Mouse (Mus musculus): ENCODE measurements around the gene Zfp963. TPM values are rescaled to one million over a fixed set of nuclear protein-coding genes. Genes with fewer than 3 reads are reported as not detected.
A peak's percentile ranks its signal among the peaks of the same experiment; 100 is the strongest.

Gene Zfp963
- 9.6 and 10.6 TPM in 2 replicates for polyA plus RNA-seq (2014; fragmentation: Nextera tagmentation; extraction: Ambion mirVana)

- no peaks in the 10 kb centered on the region for H3K9me3 ChIP-seq (ENCODE audit: control insufficient read depth, low read length)
- no peaks in the 10 kb centered on the region; the same call in 1 of the 2 replicates for H3K36me3 ChIP-seq (ENCODE audit: control insufficient read depth, insufficient read depth, low read length)
- DNase-seq, result peak; percentile 97
- H3K27ac ChIP-seq (replicated peaks; ENCODE audit: low read depth, low read length), result peak within 1 kb of the TSS; percentile 97
- WGBS, result 3% methylated on average over 48 of the region's 48 CpGs
- peaks cover 9% of the 10 kb centered on the region; the same call in 1 of the 2 replicates for H3K4me1 ChIP-seq (ENCODE audit: control insufficient read depth, insufficient read depth, low read length)
- peak; percentile 99 for ATAC-seq (ENCODE audit: low FRiP score, low TSS enrichment)
- H3K27me3 ChIP-seq (ENCODE audit: control insufficient read depth, insufficient read depth, low read length), result no peaks in the 10 kb centered on the region
- H3K4me3 ChIP-seq (replicated peaks; ENCODE audit: low read depth, low read length), result peak within 1 kb of the TSS; percentile 52
- peak within 1 kb of the TSS; percentile 72 for H3K9ac ChIP-seq (replicated peaks; ENCODE audit: low read length)
- peak within 1 kb of the TSS; percentile 57 for H3K4me2 ChIP-seq (ENCODE audit: low read length)
Observed at GRCm38 (mm10) chr8:69749544-69750454, at the start of gene Zfp963. TSS of gene Zfp963 (minus strand) at chr8:69749970.

- Histone ChIP-seq H3K4me1 (ENCODE audit: control insufficient read depth, insufficient read depth, low read length) (no peaks in the 10 kb centered on the region), H3K4me3 (replicated peaks; ENCODE audit: low read depth, low read length) (no peak overlapping the region), H3K36me3 (ENCODE audit: control insufficient read depth, insufficient read depth, low read length) (peaks cover 99% of the 10 kb centered on the region), H3K9ac (replicated peaks; ENCODE audit: low read length) (no peak overlapping the region), H3K27ac (replicated peaks; ENCODE audit: low read depth, low read length) (no peak overlapping the region), H3K4me2 (ENCODE audit: low read length) (no peak overlapping the region), H3K27me3 (ENCODE audit: control insufficient read depth, insufficient read depth, low read length) (no peaks in the 10 kb centered on the region), H3K9me3 (ENCODE audit: control insufficient read depth, low read length) (no peaks in the 10 kb centered on the region)
- ATAC-seq (ENCODE audit: low FRiP score, low TSS enrichment) (no peak), DNase-seq (no peak)
- WGBS, result 96% methylated on average over 8 of the region's 8 CpGs
Observed at GRCm38 (mm10) chr8:69799261-69799660, 49.5 kb upstream of the Zfp963 start.

- Histone ChIP-seq H3K27me3 (ENCODE audit: control insufficient read depth, insufficient read depth, low read length) (no peaks in the 10 kb centered on the region), H3K4me2 (ENCODE audit: low read length) (no peak overlapping the region), H3K9me3 (ENCODE audit: control insufficient read depth, low read length) (no peaks in the 10 kb centered on the region), H3K9ac (replicated peaks; ENCODE audit: low read length) (no peak overlapping the region), H3K4me3 (replicated peaks; ENCODE audit: low read depth, low read length) (no peak overlapping the region), H3K27ac (replicated peaks; ENCODE audit: low read depth, low read length) (no peak overlapping the region), H3K36me3 (ENCODE audit: control insufficient read depth, insufficient read depth, low read length) (peaks cover 94% of the 10 kb centered on the region), H3K4me1 (ENCODE audit: control insufficient read depth, insufficient read depth, low read length) (peaks cover 3% of the 10 kb centered on the region; the same call in 1 of the 2 replicates)
- no peak for ATAC-seq (ENCODE audit: low FRiP score, low TSS enrichment)
- no peak for DNase-seq
- 93% methylated on average over 10 of the region's 10 CpGs for WGBS
Observed at GRCm38 (mm10) chr8:69797661-69798060, 47.9 kb upstream of the Zfp963 start.

GRCm38 (mm10) chr8:69796721-69797345, 47.1 kb upstream of the Zfp963 start:
- Histone ChIP-seq H3K9ac (replicated peaks; ENCODE audit: low read length) (no peak overlapping the region), H3K27ac (replicated peaks; ENCODE audit: low read depth, low read length) (no peak overlapping the region), H3K27me3 (ENCODE audit: control insufficient read depth, insufficient read depth, low read length) (no peaks in the 10 kb centered on the region), H3K9me3 (ENCODE audit: control insufficient read depth, low read length) (no peaks in the 10 kb centered on the region), H3K4me1 (ENCODE audit: control insufficient read depth, insufficient read depth, low read length) (peaks cover 12% of the 10 kb centered on the region), H3K4me3 (replicated peaks; ENCODE audit: low read depth, low read length) (no peak overlapping the region), H3K4me2 (ENCODE audit: low read length) (no peak overlapping the region), H3K36me3 (ENCODE audit: control insufficient read depth, insufficient read depth, low read length) (peaks cover 86% of the 10 kb centered on the region)
- DNase-seq, result no peak
- 95% methylated on average over 16 of the region's 16 CpGs for WGBS
- ATAC-seq (ENCODE audit: low FRiP score, low TSS enrichment), result no peak

- WGBS, result 95% methylated on average over 6 of the region's 6 CpGs
Observed at GRCm38 (mm10) chr8:69794901-69795300, 45.1 kb upstream of the Zfp963 start.

GRCm38 (mm10) chr8:69794096-69794495, 44.3 kb upstream of the Zfp963 start:
- Histone ChIP-seq H3K36me3 (ENCODE audit: control insufficient read depth, insufficient read depth, low read length) (peaks cover 59% of the 10 kb centered on the region), H3K9ac (replicated peaks; ENCODE audit: low read length) (no peak overlapping the region)
- 96% methylated on average over 3 of the region's 3 CpGs for WGBS

More at GRCm38 (mm10) chr8:69794901-69795300, 45.1 kb upstream of the Zfp963 start:
- no peak overlapping the region for H3K4me3 ChIP-seq (replicated peaks; ENCODE audit: low read depth, low read length)
- no peak overlapping the region for H3K9ac ChIP-seq (replicated peaks; ENCODE audit: low read length)
- no peaks in the 10 kb centered on the region for H3K27me3 ChIP-seq (ENCODE audit: control insufficient read depth, insufficient read depth, low read length)
- peaks cover 67% of the 10 kb centered on the region for H3K36me3 ChIP-seq (ENCODE audit: control insufficient read depth, insufficient read depth, low read length)
- no peaks in the 10 kb centered on the region for H3K9me3 ChIP-seq (ENCODE audit: control insufficient read depth, low read length)
- ATAC-seq (ENCODE audit: low FRiP score, low TSS enrichment), result no peak
- no peak overlapping the region for H3K4me2 ChIP-seq (ENCODE audit: low read length)
- no peak overlapping the region for H3K27ac ChIP-seq (replicated peaks; ENCODE audit: low read depth, low read length)
- DNase-seq, result no peak
- peaks cover 13% of the 10 kb centered on the region for H3K4me1 ChIP-seq (ENCODE audit: control insufficient read depth, insufficient read depth, low read length)

GRCm38 (mm10) chr8:69793666-69794065, 43.9 kb upstream of the Zfp963 start:
- H3K9ac ChIP-seq (replicated peaks; ENCODE audit: low read length), result no peak overlapping the region
- peaks cover 55% of the 10 kb centered on the region for H3K36me3 ChIP-seq (ENCODE audit: control insufficient read depth, insufficient read depth, low read length)
- no peak for DNase-seq
- H3K4me1 ChIP-seq (ENCODE audit: control insufficient read depth, insufficient read depth, low read length), result peaks cover 13% of the 10 kb centered on the region
- no peaks in the 10 kb centered on the region for H3K9me3 ChIP-seq (ENCODE audit: control insufficient read depth, low read length)
- 94% methylated on average over 4 of the region's 4 CpGs for WGBS
- no peak overlapping the region for H3K4me3 ChIP-seq (replicated peaks; ENCODE audit: low read depth, low read length)
- H3K27me3 ChIP-seq (ENCODE audit: control insufficient read depth, insufficient read depth, low read length), result no peaks in the 10 kb centered on the region
- ATAC-seq (ENCODE audit: low FRiP score, low TSS enrichment), result no peak
- no peak overlapping the region for H3K27ac ChIP-seq (replicated peaks; ENCODE audit: low read depth, low read length)
- H3K4me2 ChIP-seq (ENCODE audit: low read length), result no peak overlapping the region

More at GRCm38 (mm10) chr8:69794096-69794495, 44.3 kb upstream of the Zfp963 start:
- DNase-seq, result no peak
- Histone ChIP-seq H3K4me2 (ENCODE audit: low read length) (no peak overlapping the region), H3K27me3 (ENCODE audit: control insufficient read depth, insufficient read depth, low read length) (no peaks in the 10 kb centered on the region), H3K27ac (replicated peaks; ENCODE audit: low read depth, low read length) (no peak overlapping the region), H3K4me3 (replicated peaks; ENCODE audit: low read depth, low read length) (no peak overlapping the region), H3K9me3 (ENCODE audit: control insufficient read depth, low read length) (no peaks in the 10 kb centered on the region), H3K4me1 (ENCODE audit: control insufficient read depth, insufficient read depth, low read length) (peaks cover 13% of the 10 kb centered on the region)
- no peak for ATAC-seq (ENCODE audit: low FRiP score, low TSS enrichment)

GRCm38 (mm10) chr8:69791415-69792068, 41.8 kb upstream of the Zfp963 start:
- Histone ChIP-seq H3K4me2 (ENCODE audit: low read length) (peak overlapping the region; percentile 59), H3K36me3 (ENCODE audit: control insufficient read depth, insufficient read depth, low read length) (peaks cover 33% of the 10 kb centered on the region), H3K9me3 (ENCODE audit: control insufficient read depth, low read length) (no peaks in the 10 kb centered on the region), H3K27me3 (ENCODE audit: control insufficient read depth, insufficient read depth, low read length) (no peaks in the 10 kb centered on the region), H3K4me3 (replicated peaks; ENCODE audit: low read depth, low read length) (peak overlapping the region; percentile 100), H3K4me1 (ENCODE audit: control insufficient read depth, insufficient read depth, low read length) (peaks cover 13% of the 10 kb centered on the region), H3K27ac (replicated peaks; ENCODE audit: low read depth, low read length) (peak overlapping the region; percentile 75), H3K9ac (replicated peaks; ENCODE audit: low read length) (peak overlapping the region; percentile 92)
- ATAC-seq (ENCODE audit: low FRiP score, low TSS enrichment) (peak; percentile 74), DNase-seq (peak; percentile 58)
- 1% methylated on average over 46 of the region's 48 CpGs for WGBS
